Mouse (Mus musculus) liver, embryonic 11.5 days (tissue): ENCODE results near the gene Rac2. TPM values are rescaled to one million over a fixed set of nuclear protein-coding genes. Genes with fewer than 3 reads are reported as not detected.

Source experiments
- ATAC-seq: fragments of 200-750 bp; cut with Nextera tagmentation; replicated peaks from 2 replicates; pipeline ENCODE4 v1.8.0; 2017; ENCODE audit warnings: moderate number of reproducible peaks, mild to moderate bottlenecking, moderate TSS enrichment, moderate library complexity; ENCODE audit not compliant: low FRiP score
- DNase-seq: peaks from one replicate; pipeline ENCODE4 v3.0.0-alpha.2; 2017; ENCODE audit warnings: low spot score
- H3K27ac ChIP-seq: fragments of 300-500 bp; sonication (generic); 2 replicates; pipeline ENCODE4 v1.5.1; 2014; ENCODE audit warnings: mild to moderate bottlenecking, low read depth, low read length, control low read depth
- H3K27me3 ChIP-seq: fragments of 300-500 bp; sonication (generic); replicated peaks from 2 replicates; pipeline ENCODE4 v1.6.1; 2014; ENCODE audit warnings: low read length, mixed read lengths; ENCODE audit not compliant: control insufficient read depth, insufficient read depth
- H3K36me3 ChIP-seq: fragments of 300-500 bp; sonication (generic); 2 replicates; pipeline ENCODE4 v1.6.1; 2014; ENCODE audit warnings: mild to moderate bottlenecking, low read length, moderate library complexity, mixed read lengths; ENCODE audit not compliant: control insufficient read depth, insufficient read depth
- H3K4me1 ChIP-seq: fragments of 300-500 bp; sonication (generic); replicated peaks from 2 replicates; pipeline ENCODE4 v1.6.1; 2014; ENCODE audit warnings: low read length, mixed read lengths; ENCODE audit not compliant: control insufficient read depth, insufficient read depth
- H3K4me2 ChIP-seq: fragments of 300-500 bp; sonication (generic); 2 replicates; pipeline ENCODE4 v1.6.1; 2014; ENCODE audit warnings: mild to moderate bottlenecking, control low read depth, moderate library complexity
- H3K4me3 ChIP-seq: fragments of 300-500 bp; sonication (generic); 2 replicates; pipeline ENCODE4 v1.5.1; 2014; ENCODE audit warnings: low read depth, low read length, control low read depth
- H3K9ac ChIP-seq: fragments of 300-500 bp; sonication (generic); 2 replicates; pipeline ENCODE4 v1.6.1; 2014; ENCODE audit warnings: low read depth, low read length, control low read depth
- H3K9me3 ChIP-seq: fragments of 300-500 bp; sonication (generic); 2 replicates; pipeline ENCODE4 v1.6.1; 2016; ENCODE audit warnings: low read length, inconsistent platforms, mixed read lengths; ENCODE audit not compliant: control insufficient read depth
- WGBS: fragments of 180-500 bp; shearing (Covaris S2); extraction: QIAGEN DNeasy Blood & Tissue Kit; methylation state at CpG from one replicate; pipeline ENCODE4 v1.1.7; 2014; 5-methylcytosine and 5-hydroxymethylcytosine counted together
- polyA plus RNA-seq: library from polyadenylated mRNA; unstranded; fragments of >200 nt; fragmentation: Nextera tagmentation; extraction: Ambion mirVana; gene quantifications from 2 replicates; pipeline ENCODE4 v1.2.1, GENCODE M21; 2014

Gene Rac2
- polyA plus RNA-seq, 1 experiment from 2014 or later, result 126 TPM

DNA sequence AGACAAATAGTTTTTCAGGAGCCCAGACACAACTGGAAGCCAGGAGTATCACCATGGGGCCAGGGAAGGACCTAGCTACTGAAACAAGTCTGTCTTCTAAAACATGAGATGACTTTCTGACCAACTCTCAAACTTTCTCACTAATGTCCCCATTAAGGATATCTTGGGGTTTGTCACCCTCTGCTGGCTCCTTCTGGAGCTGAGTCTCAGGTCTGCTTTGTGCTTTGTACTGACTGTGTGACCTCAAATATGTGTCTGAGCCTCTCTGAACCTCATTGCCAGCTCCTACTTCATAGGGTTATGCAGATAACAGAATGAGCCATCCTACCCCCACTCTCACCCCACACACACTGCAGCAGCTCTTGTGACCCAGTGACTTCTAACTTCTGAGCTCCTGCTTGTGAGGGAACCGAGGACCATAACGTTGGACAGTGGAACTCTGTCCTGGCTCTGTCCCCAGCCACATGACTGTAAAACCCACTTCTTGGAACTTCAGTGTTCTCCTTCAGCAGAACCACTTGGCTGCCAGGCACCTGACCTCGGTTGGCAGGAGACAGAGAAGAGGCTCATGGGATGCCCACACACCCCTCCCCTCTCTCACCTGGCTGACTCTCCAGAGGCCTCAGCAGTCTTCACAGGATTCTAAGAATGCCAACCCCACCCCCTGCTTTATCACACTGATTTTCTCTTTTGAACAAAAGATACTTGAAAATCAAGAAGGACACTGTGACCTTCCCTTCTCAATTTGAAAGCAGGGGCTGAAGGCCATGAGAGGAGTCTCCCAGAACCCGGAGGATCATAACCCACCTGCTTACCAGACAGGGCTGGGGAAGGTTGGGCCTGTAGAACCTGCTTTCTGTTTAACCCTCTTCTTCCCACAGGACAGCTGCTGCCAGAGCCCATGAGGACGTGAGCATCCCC is 24.9 kb downstream of the Rac2 start:
- H3K27me3 ChIP-seq, result peaks cover 11% of the 10 kb centered on the region
- H3K9ac ChIP-seq, result peak overlapping the region; percentile 27; the same call in 1 of the 2 replicates
- peaks cover 5% of the 10 kb centered on the region; the same call in 1 of the 2 replicates for H3K9me3 ChIP-seq
- WGBS, result 46% methylated on average over 5 of the region's 5 CpGs
- DNase-seq (no peak), ATAC-seq (no peak)
- no peaks in the 10 kb centered on the region for H3K36me3 ChIP-seq
- H3K4me3 ChIP-seq, result no peak overlapping the region
- peaks cover 8% of the 10 kb centered on the region for H3K4me1 ChIP-seq
- H3K27ac ChIP-seq, result no peak overlapping the region
- no peak overlapping the region for H3K4me2 ChIP-seq

GRCm38 (mm10) chr15:78546060-78546459 is 26.5 kb downstream of the Rac2 start:
- DNase-seq (no peak), ATAC-seq (no peak)
- H3K36me3 ChIP-seq, result no peaks in the 10 kb centered on the region
- H3K4me2 ChIP-seq, result no peak overlapping the region
- H3K4me3 ChIP-seq, result no peak overlapping the region
- peaks cover 2% of the 10 kb centered on the region; the same call in 1 of the 2 replicates for H3K9me3 ChIP-seq
- H3K9ac ChIP-seq, result no peak overlapping the region
- 63% methylated on average over 4 of the region's 4 CpGs for whole genome bisulfite sequencing
- H3K27me3 ChIP-seq, result peaks cover 16% of the 10 kb centered on the region
- H3K4me1 ChIP-seq, result peaks cover 8% of the 10 kb centered on the region
- H3K27ac ChIP-seq, result no peak overlapping the region

- H3K27me3 ChIP-seq, result peaks cover 26% of the 10 kb centered on the region
- no peak within 1 kb of the TSS for H3K4me3 ChIP-seq
- no peak for ATAC-seq
These were observed 28.0 kb downstream of the Rac2 start, which contains the start of gene Sstr3 for GRCm38 (mm10) chr15:78544561-78545001. TSS of gene Sstr3 (minus strand) at chr15:78544685.

GRCm38 (mm10) chr15:78544041-78544440 is 28.5 kb downstream of the Rac2 start:
- WGBS, result 77% methylated on average over 15 of the region's 15 CpGs
- Histone ChIP-seq H3K27me3 (peaks cover 31% of the 10 kb centered on the region), H3K9ac (no peak overlapping the region), H3K27ac (no peak overlapping the region), H3K4me3 (no peak overlapping the region), H3K36me3 (no peaks in the 10 kb centered on the region), H3K4me2 (no peak overlapping the region), H3K4me1 (peaks cover 8% of the 10 kb centered on the region), H3K9me3 (no peaks in the 10 kb centered on the region)
- DNase-seq (no peak), ATAC-seq (no peak)

More at GRCm38 (mm10) chr15:78544561-78545001, 28.0 kb downstream of the Rac2 start, which contains the start of gene Sstr3:
- no peak within 1 kb of the TSS for H3K4me2 ChIP-seq
- H3K9ac ChIP-seq, result no peak within 1 kb of the TSS
- H3K9me3 ChIP-seq, result no peaks in the 10 kb centered on the region
- DNase-seq, result no peak
- WGBS, result 10% methylated on average over 13 of the region's 14 CpGs
- H3K27ac ChIP-seq, result no peak within 1 kb of the TSS
- no peaks in the 10 kb centered on the region for H3K36me3 ChIP-seq
- peaks cover 8% of the 10 kb centered on the region for H3K4me1 ChIP-seq

GRCm38 (mm10) chr15:78542767-78543303 is 29.7 kb downstream of the Rac2 start:
- DNase-seq (no peak), ATAC-seq (no peak)
- H3K9me3 ChIP-seq, result no peaks in the 10 kb centered on the region
- no peak overlapping the region for H3K4me2 ChIP-seq
- no peak overlapping the region for H3K27ac ChIP-seq
- no peak overlapping the region for H3K4me3 ChIP-seq
- H3K9ac ChIP-seq, result no peak overlapping the region
- peaks cover 35% of the 10 kb centered on the region for H3K27me3 ChIP-seq
- WGBS, result 69% methylated on average over 7 of the region's 7 CpGs
- no peaks in the 10 kb centered on the region for H3K36me3 ChIP-seq
- peaks cover under 1% of the 10 kb centered on the region; the same call in 1 of the 2 replicates for H3K4me1 ChIP-seq

- DNase-seq (no peak), ATAC-seq (no peak)
- no peaks in the 10 kb centered on the region for H3K4me1 ChIP-seq
- 73% methylated on average over 3 of the region's 3 CpGs for WGBS
- no peak overlapping the region for H3K9ac ChIP-seq
- H3K4me2 ChIP-seq, result no peak overlapping the region
- H3K9me3 ChIP-seq, result no peaks in the 10 kb centered on the region
- H3K27ac ChIP-seq, result no peak overlapping the region
- no peak overlapping the region for H3K4me3 ChIP-seq
- no peaks in the 10 kb centered on the region for H3K36me3 ChIP-seq
- H3K27me3 ChIP-seq, result peaks cover 39% of the 10 kb centered on the region
These were observed 30.4 kb downstream of the Rac2 start for GRCm38 (mm10) chr15:78542098-78542766.

DNA sequence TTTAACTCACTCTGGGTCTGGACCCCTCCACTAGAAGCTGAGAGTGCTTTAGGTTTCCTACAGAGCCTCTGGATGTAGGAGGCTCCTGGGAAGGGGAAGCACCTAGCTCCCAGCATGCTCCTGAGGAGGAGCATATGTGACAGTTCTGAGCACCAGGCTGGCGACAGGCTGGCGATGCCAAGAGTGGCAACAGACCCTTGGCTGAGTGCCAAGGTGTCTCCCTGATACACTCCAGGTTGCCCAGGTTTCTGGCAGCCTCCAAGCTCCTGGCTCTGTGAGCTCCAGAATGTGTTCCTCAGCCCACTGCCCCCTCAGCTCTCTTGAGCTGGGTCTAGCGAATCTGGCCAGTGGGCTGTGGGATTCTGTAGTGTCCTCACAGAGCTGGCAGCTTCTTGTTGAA is 31.0 kb downstream of the Rac2 start:
- no peak overlapping the region for H3K9ac ChIP-seq
- no peaks in the 10 kb centered on the region for H3K4me1 ChIP-seq
- no peak overlapping the region for H3K27ac ChIP-seq
- no peak overlapping the region for H3K4me3 ChIP-seq
- H3K36me3 ChIP-seq, result no peaks in the 10 kb centered on the region
- DNase-seq (no peak), ATAC-seq (no peak)
- WGBS, result 65% methylated on average over 3 of the region's 3 CpGs
- H3K27me3 ChIP-seq, result peaks cover 39% of the 10 kb centered on the region
- no peaks in the 10 kb centered on the region for H3K9me3 ChIP-seq
- no peak overlapping the region for H3K4me2 ChIP-seq

DNA sequence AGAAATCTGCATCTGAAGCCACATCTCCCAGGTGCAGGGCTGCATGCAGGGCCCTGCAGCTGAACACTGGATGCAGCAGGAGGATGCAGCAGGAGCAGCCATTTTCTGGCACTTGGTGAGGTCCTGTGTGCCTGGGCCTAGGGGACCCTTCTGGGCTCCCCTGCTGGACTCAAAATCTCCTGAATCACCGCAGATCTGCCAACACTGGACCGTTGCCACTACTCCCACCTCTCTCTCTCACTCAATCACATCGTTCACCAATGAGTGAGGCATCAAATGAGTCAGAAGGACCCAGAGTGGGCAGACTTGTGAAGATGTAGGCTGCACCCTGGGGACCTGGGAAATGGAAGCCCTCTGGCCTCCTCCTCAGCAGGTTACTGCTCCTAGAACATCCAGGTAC is 31.5 kb downstream of the Rac2 start:
- H3K4me3 ChIP-seq, result no peak overlapping the region
- no peak overlapping the region for H3K27ac ChIP-seq
- H3K9ac ChIP-seq, result no peak overlapping the region
- no peaks in the 10 kb centered on the region for H3K9me3 ChIP-seq
- no peak overlapping the region for H3K4me2 ChIP-seq
- DNase-seq, result no peak
- no peak for ATAC-seq
- H3K36me3 ChIP-seq, result no peaks in the 10 kb centered on the region
- peaks cover 39% of the 10 kb centered on the region for H3K27me3 ChIP-seq
- 63% methylated on average over 3 of the region's 3 CpGs for WGBS
- no peaks in the 10 kb centered on the region for H3K4me1 ChIP-seq
